Mouse (Mus musculus): ENCODE data around the gene Kcnq4. TPM values are rescaled to one million over a fixed set of nuclear protein-coding genes. Genes with fewer than 3 reads are reported as not detected.
A peak's percentile ranks its signal among the peaks of the same experiment; 100 is the strongest.

Gene Kcnq4
- polyA plus RNA-seq, 1 experiment from 2014 or later: 5.2 TPM

DNA sequence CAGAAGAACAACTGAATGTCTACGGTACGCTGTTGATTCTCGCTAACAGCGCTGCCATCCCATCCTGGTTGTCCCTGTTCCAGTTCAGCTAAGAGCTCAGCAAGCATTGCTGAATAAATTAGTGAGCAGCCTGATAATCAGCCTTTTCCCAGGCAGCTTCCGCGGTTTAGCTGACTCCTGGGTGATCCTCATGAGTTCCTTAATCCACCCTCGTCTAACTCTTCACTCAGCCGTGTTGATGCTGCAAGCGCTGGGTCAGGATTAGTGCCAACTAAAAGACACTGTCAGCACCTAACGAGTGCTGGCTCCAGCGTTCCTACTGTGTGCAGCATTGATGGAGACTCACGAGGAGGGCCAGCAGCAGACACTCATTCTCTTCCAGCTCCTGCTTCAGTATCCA is 77.4 kb downstream of the Kcnq4 start:
- no peak for ATAC-seq (ENCODE audit: low read depth)
- Histone ChIP-seq H3K27ac (ENCODE audit: low read depth, low read length) (no peak overlapping the region), H3K4me2 (ENCODE audit: low read depth, low read length) (no peak overlapping the region), H3K4me1 (ENCODE audit: control insufficient read depth, insufficient read depth, low read length) (peaks cover 10% of the 10 kb centered on the region; the same call in 1 of the 2 replicates), H3K36me3 (ENCODE audit: control insufficient read depth, insufficient read depth, low read length) (no peaks in the 10 kb centered on the region), H3K9ac (replicated peaks; ENCODE audit: low read depth, low read length) (no peak overlapping the region), H3K27me3 (ENCODE audit: control insufficient read depth, insufficient read depth, low read length) (peaks cover 9% of the 10 kb centered on the region), H3K9me3 (ENCODE audit: control insufficient read depth, low read length) (no peaks in the 10 kb centered on the region), H3K4me3 (ENCODE audit: low read depth, low read length) (no peak overlapping the region)
- WGBS: 59% methylated on average over 12 of the region's 12 CpGs

DNA sequence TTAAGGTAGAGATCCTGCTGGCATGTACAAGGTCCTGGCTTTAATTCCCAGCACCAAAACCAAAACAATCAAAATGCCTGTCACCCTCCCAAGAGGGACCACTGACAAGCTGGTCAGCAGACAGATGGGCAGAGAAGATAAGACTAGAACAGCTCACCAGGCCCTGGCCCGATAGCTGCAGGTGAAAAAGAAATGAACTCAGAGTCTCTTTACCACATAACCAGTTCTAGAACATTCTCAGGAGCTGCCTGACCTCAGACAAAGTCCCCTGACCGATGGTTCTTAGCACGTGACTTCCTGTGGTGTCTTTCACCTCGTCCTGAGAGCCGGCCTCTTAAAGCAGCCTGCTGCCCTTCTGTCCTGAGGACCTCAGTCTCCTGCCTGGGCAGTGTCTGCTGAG is 78.8 kb downstream of the Kcnq4 start:
- H3K9me3 ChIP-seq (ENCODE audit: control insufficient read depth, low read length): no peaks in the 10 kb centered on the region
- no peaks in the 10 kb centered on the region for H3K36me3 ChIP-seq (ENCODE audit: control insufficient read depth, insufficient read depth, low read length)
- H3K4me2 ChIP-seq (ENCODE audit: low read depth, low read length): no peak overlapping the region
- no peak for ATAC-seq (ENCODE audit: low read depth)
- H3K27ac ChIP-seq (ENCODE audit: low read depth, low read length): no peak overlapping the region
- H3K27me3 ChIP-seq (ENCODE audit: control insufficient read depth, insufficient read depth, low read length): peaks cover 9% of the 10 kb centered on the region
- no peak overlapping the region for H3K4me3 ChIP-seq (ENCODE audit: low read depth, low read length)
- WGBS: 87% methylated on average over 5 of the region's 5 CpGs
- H3K9ac ChIP-seq (replicated peaks; ENCODE audit: low read depth, low read length): no peak overlapping the region
- H3K4me1 ChIP-seq (ENCODE audit: control insufficient read depth, insufficient read depth, low read length): peaks cover 10% of the 10 kb centered on the region; the same call in 1 of the 2 replicates

DNA sequence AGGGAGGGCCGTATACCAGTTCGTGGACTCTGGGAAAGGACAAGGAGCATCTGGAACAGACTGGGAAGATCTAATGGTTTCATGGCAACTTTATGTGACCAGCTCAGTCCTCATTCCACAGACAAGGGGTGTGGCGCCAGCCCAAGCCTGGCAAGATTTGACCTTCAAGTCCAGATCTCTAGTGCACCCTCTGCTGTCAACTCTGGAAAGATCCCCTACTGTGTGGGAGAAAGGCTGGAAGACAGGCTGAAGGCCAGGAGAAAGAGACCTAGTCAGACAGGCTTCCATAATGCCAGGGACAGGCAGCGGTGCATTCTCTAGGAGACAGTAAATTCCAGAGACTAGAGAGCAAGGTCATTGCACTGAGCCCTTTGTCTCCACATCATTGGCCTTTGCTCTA is 79.9 kb downstream of the Kcnq4 start:
- H3K36me3 ChIP-seq (ENCODE audit: control insufficient read depth, insufficient read depth, low read length): no peaks in the 10 kb centered on the region
- peaks cover 10% of the 10 kb centered on the region; the same call in 1 of the 2 replicates for H3K4me1 ChIP-seq (ENCODE audit: control insufficient read depth, insufficient read depth, low read length)
- peaks cover 9% of the 10 kb centered on the region for H3K27me3 ChIP-seq (ENCODE audit: control insufficient read depth, insufficient read depth, low read length)
- H3K9ac ChIP-seq (replicated peaks; ENCODE audit: low read depth, low read length): no peak overlapping the region
- no peak for ATAC-seq (ENCODE audit: low read depth)
- no peak overlapping the region for H3K4me2 ChIP-seq (ENCODE audit: low read depth, low read length)
- no peak overlapping the region for H3K4me3 ChIP-seq (ENCODE audit: low read depth, low read length)
- no peaks in the 10 kb centered on the region for H3K9me3 ChIP-seq (ENCODE audit: control insufficient read depth, low read length)
- H3K27ac ChIP-seq (ENCODE audit: low read depth, low read length): no peak overlapping the region
- WGBS: 93% methylated on average over 4 of the region's 4 CpGs

DNA sequence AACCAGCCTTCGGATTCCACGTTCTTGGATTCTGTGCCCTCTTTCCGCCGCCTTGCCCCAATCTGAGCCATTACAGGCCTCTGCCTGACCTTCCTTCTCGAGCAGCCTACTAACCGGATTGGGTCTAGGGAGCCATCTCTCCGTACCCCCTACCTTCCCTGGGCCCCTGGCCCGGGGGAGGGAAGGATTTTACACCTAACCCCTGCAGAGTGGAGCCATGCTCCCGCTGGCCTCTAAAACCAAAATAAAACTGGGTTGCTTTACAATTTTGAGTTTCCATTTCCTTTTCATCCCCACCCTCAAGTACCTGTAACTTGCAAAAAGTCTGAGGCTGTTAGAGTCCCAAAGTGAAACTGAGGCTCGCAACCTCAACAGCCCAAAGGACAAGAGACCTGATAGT is 80.9 kb downstream of the Kcnq4 start:
- Histone ChIP-seq H3K9ac (replicated peaks; ENCODE audit: low read depth, low read length) (peak overlapping the region; percentile 57), H3K4me2 (ENCODE audit: low read depth, low read length) (peak overlapping the region; percentile 100), H3K4me3 (ENCODE audit: low read depth, low read length) (peak overlapping the region; percentile 44), H3K9me3 (ENCODE audit: control insufficient read depth, low read length) (no peaks in the 10 kb centered on the region), H3K27ac (ENCODE audit: low read depth, low read length) (no peak overlapping the region), H3K4me1 (ENCODE audit: control insufficient read depth, insufficient read depth, low read length) (peaks cover 10% of the 10 kb centered on the region; the same call in 1 of the 2 replicates), H3K36me3 (ENCODE audit: control insufficient read depth, insufficient read depth, low read length) (no peaks in the 10 kb centered on the region), H3K27me3 (ENCODE audit: control insufficient read depth, insufficient read depth, low read length) (peaks cover 9% of the 10 kb centered on the region)
- WGBS: 11% methylated on average over 10 of the region's 10 CpGs
- no peak for ATAC-seq (ENCODE audit: low read depth)

DNA sequence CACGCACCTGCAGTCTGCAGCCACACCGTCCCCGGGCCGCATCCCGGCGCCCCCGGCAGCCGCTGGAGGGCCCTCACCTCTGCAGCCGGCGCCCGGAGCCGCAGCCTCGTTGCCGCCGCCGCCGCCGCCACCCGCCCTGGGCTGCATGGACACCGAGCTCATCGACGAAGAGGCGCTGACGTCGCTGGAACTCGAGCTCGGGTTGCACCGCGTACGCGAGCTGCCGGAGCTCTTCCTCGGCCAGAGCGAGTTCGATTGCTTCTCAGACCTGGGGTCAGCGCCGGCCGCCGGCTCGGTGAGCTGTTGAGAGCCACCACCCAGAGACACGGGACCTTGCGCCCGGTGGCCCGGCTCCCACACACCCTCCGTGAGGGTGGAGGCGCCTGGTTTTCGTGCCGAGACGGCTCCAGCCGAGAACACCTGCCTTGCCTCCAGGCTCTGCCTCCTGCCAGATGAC is 81.3 kb downstream of the Kcnq4 start:
- Histone ChIP-seq H3K27ac (ENCODE audit: low read depth, low read length) (no peak overlapping the region), H3K9me3 (ENCODE audit: control insufficient read depth, low read length) (no peaks in the 10 kb centered on the region), H3K27me3 (ENCODE audit: control insufficient read depth, insufficient read depth, low read length) (peaks cover 9% of the 10 kb centered on the region), H3K9ac (replicated peaks; ENCODE audit: low read depth, low read length) (peak overlapping the region; percentile 57), H3K4me1 (ENCODE audit: control insufficient read depth, insufficient read depth, low read length) (peaks cover 10% of the 10 kb centered on the region; the same call in 1 of the 2 replicates), H3K4me3 (ENCODE audit: low read depth, low read length) (peak overlapping the region; percentile 44), H3K36me3 (ENCODE audit: control insufficient read depth, insufficient read depth, low read length) (no peaks in the 10 kb centered on the region), H3K4me2 (ENCODE audit: low read depth, low read length) (peak overlapping the region; percentile 100)
- peak; percentile 48 for ATAC-seq (ENCODE audit: low read depth)
- WGBS: 0% methylated on average over 29 of the region's 50 CpGs

DNA sequence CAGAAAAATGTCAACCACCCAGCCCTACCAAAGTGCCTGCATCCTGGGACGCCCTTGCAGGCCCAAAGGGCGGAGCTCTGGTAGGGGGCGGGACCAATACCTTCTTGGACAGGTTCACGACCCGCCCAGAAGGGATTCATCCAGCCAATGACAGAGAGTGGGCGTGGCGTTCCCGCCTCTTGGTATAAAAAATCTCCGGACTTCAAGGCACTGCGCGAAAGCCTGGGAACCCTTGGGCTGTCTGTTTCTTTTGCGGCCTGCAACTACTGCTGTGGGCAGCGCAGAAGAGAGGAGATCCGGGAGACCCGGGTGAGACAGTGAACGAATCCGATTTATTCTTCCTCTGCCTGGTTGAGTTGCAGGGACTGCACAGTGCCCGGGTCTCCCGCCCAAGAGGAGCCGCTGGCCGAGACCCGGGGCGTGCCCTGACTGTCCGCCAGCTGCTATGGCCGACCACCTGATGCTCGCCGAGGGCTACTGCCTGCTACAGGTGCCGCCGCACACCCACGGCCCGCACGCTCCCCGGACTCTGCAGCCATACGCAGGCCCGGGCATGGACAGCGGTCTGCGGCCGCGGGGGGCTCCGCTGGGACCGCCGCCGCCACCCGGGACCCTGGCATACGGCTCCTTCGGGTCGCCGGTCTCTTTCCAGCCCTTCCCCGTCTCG is 81.9 kb downstream of the Kcnq4 start, which contains the start of gene Cited4:
Gene Cited4 (plus strand): TSS at position 215 of the 667 bp plus-strand sequence.
- Histone ChIP-seq H3K27ac (ENCODE audit: low read depth, low read length) (no peak within 1 kb of the TSS), H3K4me3 (ENCODE audit: low read depth, low read length) (peak within 1 kb of the TSS; percentile 44), H3K4me2 (ENCODE audit: low read depth, low read length) (peak within 1 kb of the TSS; percentile 100), H3K4me1 (ENCODE audit: control insufficient read depth, insufficient read depth, low read length) (peaks cover 10% of the 10 kb centered on the region; the same call in 1 of the 2 replicates), H3K36me3 (ENCODE audit: control insufficient read depth, insufficient read depth, low read length) (no peaks in the 10 kb centered on the region), H3K9me3 (ENCODE audit: control insufficient read depth, low read length) (no peaks in the 10 kb centered on the region), H3K9ac (replicated peaks; ENCODE audit: low read depth, low read length) (peak within 1 kb of the TSS; percentile 57), H3K27me3 (ENCODE audit: control insufficient read depth, insufficient read depth, low read length) (peaks cover 9% of the 10 kb centered on the region)
- ATAC-seq (ENCODE audit: low read depth): peak; percentile 83
- WGBS: under 1% methylated on average over 33 of the region's 50 CpGs

DNA sequence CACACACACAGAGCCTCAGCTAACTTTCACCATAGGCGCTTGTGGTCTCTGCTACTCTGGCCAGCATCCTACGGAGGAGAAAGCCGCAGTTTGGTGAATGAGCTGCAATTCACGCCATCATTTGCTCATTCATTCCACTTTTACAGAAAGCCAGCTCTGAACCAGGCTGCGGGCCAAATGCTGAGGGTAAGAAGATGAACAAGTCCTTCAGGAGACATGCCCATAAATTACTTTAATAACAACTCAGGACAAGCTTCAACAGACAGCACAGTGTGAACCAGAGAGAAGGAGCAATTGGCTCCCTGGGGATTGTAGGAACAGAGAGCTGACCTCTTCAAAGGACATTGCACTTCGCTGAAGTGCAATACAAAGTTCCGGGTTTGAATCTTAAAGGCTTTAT is 82.6 kb downstream of the Kcnq4 start:
- peaks cover 9% of the 10 kb centered on the region for H3K27me3 ChIP-seq (ENCODE audit: control insufficient read depth, insufficient read depth, low read length)
- no peaks in the 10 kb centered on the region for H3K36me3 ChIP-seq (ENCODE audit: control insufficient read depth, insufficient read depth, low read length)
- no peaks in the 10 kb centered on the region for H3K9me3 ChIP-seq (ENCODE audit: control insufficient read depth, low read length)
- no peak overlapping the region for H3K4me3 ChIP-seq (ENCODE audit: low read depth, low read length)
- WGBS: 7% methylated on average over 7 of the region's 7 CpGs
- peaks cover 10% of the 10 kb centered on the region; the same call in 1 of the 2 replicates for H3K4me1 ChIP-seq (ENCODE audit: control insufficient read depth, insufficient read depth, low read length)
- H3K27ac ChIP-seq (ENCODE audit: low read depth, low read length): no peak overlapping the region
- peak; percentile 70; the same call in 1 of the 2 replicates for ATAC-seq (ENCODE audit: low read depth)
- H3K9ac ChIP-seq (replicated peaks; ENCODE audit: low read depth, low read length): no peak overlapping the region
- H3K4me2 ChIP-seq (ENCODE audit: low read depth, low read length): peak overlapping the region; percentile 100; the same call in 1 of the 2 replicates

DNA sequence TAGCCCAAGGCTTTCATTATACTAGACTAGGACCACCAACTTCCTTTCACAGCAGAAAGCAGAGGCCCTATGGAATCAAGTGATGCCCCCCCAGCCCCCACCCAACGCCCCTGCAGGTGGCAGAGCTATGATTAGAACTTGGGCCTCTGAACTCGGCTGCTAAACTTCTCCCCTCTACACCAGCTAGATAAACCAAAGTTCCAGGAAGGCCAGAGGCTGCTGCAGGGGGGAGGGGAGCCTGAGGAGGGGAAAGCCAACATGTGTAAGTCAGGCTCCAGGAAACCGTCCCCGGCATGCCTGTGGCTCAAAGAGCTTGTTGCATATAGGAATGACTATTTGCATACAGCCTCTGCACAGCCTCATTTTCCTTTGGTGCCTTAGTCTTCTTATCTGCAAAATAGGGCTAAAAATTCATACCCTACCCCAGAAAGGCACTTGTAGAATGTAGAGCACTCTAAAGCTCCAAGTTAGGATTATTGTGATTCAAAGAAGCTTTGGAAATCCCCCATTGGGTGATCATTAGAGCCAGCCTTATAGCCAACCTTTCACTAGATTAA is 83.2 kb downstream of the Kcnq4 start:
- H3K4me2 ChIP-seq (ENCODE audit: low read depth, low read length): no peak overlapping the region
- H3K4me1 ChIP-seq (ENCODE audit: control insufficient read depth, insufficient read depth, low read length): peaks cover 10% of the 10 kb centered on the region; the same call in 1 of the 2 replicates
- no peaks in the 10 kb centered on the region for H3K36me3 ChIP-seq (ENCODE audit: control insufficient read depth, insufficient read depth, low read length)
- no peaks in the 10 kb centered on the region for H3K9me3 ChIP-seq (ENCODE audit: control insufficient read depth, low read length)
- no peak overlapping the region for H3K27ac ChIP-seq (ENCODE audit: low read depth, low read length)
- ATAC-seq (ENCODE audit: low read depth): no peak
- H3K27me3 ChIP-seq (ENCODE audit: control insufficient read depth, insufficient read depth, low read length): peaks cover 9% of the 10 kb centered on the region
- H3K9ac ChIP-seq (replicated peaks; ENCODE audit: low read depth, low read length): no peak overlapping the region
- 30% methylated on average over 4 of the region's 4 CpGs for WGBS
- no peak overlapping the region for H3K4me3 ChIP-seq (ENCODE audit: low read depth, low read length)

DNA sequence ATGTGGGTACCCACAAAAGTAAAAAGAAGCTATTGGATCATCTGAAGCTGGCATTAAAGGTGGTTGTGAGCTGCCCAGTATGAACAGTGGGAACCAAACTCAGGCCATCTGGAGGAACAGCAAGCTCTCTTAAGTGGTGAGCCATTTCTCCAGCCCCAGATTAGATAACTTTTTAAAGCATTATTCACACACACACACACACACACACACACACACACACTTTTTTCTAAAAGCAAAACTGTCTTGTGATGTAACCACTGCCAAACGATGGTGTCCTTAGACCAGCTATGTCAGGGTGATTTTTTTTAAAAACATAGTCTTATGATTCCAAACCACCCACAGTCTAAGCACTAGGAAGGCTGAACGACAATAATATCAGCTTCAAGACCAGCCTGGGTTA is 83.8 kb downstream of the Kcnq4 start:
- H3K36me3 ChIP-seq (ENCODE audit: control insufficient read depth, insufficient read depth, low read length): no peaks in the 10 kb centered on the region
- no peak overlapping the region for H3K27ac ChIP-seq (ENCODE audit: low read depth, low read length)
- H3K4me2 ChIP-seq (ENCODE audit: low read depth, low read length): no peak overlapping the region
- H3K27me3 ChIP-seq (ENCODE audit: control insufficient read depth, insufficient read depth, low read length): peaks cover 9% of the 10 kb centered on the region
- no peak overlapping the region for H3K4me3 ChIP-seq (ENCODE audit: low read depth, low read length)
- no peak overlapping the region for H3K9ac ChIP-seq (replicated peaks; ENCODE audit: low read depth, low read length)
- no peaks in the 10 kb centered on the region for H3K9me3 ChIP-seq (ENCODE audit: control insufficient read depth, low read length)
- WGBS: 77% methylated on average over 2 of the region's 2 CpGs
- ATAC-seq (ENCODE audit: low read depth): no peak
- peaks cover 10% of the 10 kb centered on the region; the same call in 1 of the 2 replicates for H3K4me1 ChIP-seq (ENCODE audit: control insufficient read depth, insufficient read depth, low read length)
